Mouse (Mus musculus): Measurements from ENCODE around the gene Mcoln3. TPM values are rescaled to one million over a fixed set of nuclear protein-coding genes. Genes with fewer than 3 reads are reported as not detected.
A peak's percentile ranks its signal among the peaks of the same experiment; 100 is the strongest.

Gene Mcoln3
- polyA plus RNA-seq, 1 experiment = 17.3 TPM

GRCm38 (mm10) chr3:146149156-146150057 lies 32.2 kb downstream of the Mcoln3 start, which contains the start of gene Mcoln2:
Mcoln2 (plus strand) TSS chr3:146149833.
- 0 out of 2 replicates have a peak, but pooled peaks cover 2% of the 10 kb centered on the region for H3K27me3 ChIP-seq (replicated peaks; ENCODE audit: control insufficient read depth, insufficient read depth, low read length)
- H3K4me1 ChIP-seq (ENCODE audit: control insufficient read depth, insufficient read depth, low read length) = 0 out of 2 replicates have a peak, but pooled peaks cover 4% of the 10 kb centered on the region
- no peaks in the 10 kb centered on the region for H3K36me3 ChIP-seq (ENCODE audit: control insufficient read depth, insufficient read depth, low read length)
- WGBS = 17% methylated on average over 34 of the region's 34 CpGs
- no peak for DNase-seq
- H3K27ac ChIP-seq (ENCODE audit: insufficient read depth, low read depth, low read length) = no peak within 1 kb of the TSS
- TF ChIP-seq POLR2A (IDR thresholded peaks at IDR 0.05; ENCODE audit: low read depth, low read length) = no peak
- peak within 1 kb of the TSS; percentile 63 for H3K4me3 ChIP-seq (ENCODE audit: insufficient read depth, low read depth, low read length)

- under 1% methylated on average over 26 of the region's 26 CpGs for WGBS
- Histone ChIP-seq H3K27me3 (replicated peaks; ENCODE audit: control insufficient read depth, insufficient read depth, low read length) (0 out of 2 replicates have a peak, but pooled peaks cover 2% of the 10 kb centered on the region), H3K27ac (ENCODE audit: insufficient read depth, low read depth, low read length) (no peak overlapping the region), H3K36me3 (ENCODE audit: control insufficient read depth, insufficient read depth, low read length) (no peaks in the 10 kb centered on the region), H3K4me3 (ENCODE audit: insufficient read depth, low read depth, low read length) (peak overlapping the region; percentile 63), H3K4me1 (ENCODE audit: control insufficient read depth, insufficient read depth, low read length) (0 out of 2 replicates have a peak, but pooled peaks cover 4% of the 10 kb centered on the region)
- TF ChIP-seq POLR2A (IDR thresholded peaks at IDR 0.05; ENCODE audit: low read depth, low read length) (no peak), CTCF (conservative IDR thresholded peaks at IDR 0.05; ENCODE audit: insufficient read depth, insufficient read length, low read depth, low read length) (no peak)
- peak; percentile 31 for DNase-seq
Observed at GRCm38 (mm10) chr3:146150058-146150400, 32.8 kb downstream of the Mcoln3 start.

- Histone ChIP-seq H3K36me3 (ENCODE audit: control insufficient read depth, insufficient read depth, low read length) (no peaks in the 10 kb centered on the region), H3K27ac (ENCODE audit: insufficient read depth, low read depth, low read length) (no peak overlapping the region), H3K4me3 (ENCODE audit: insufficient read depth, low read depth, low read length) (no peak overlapping the region), H3K4me1 (ENCODE audit: control insufficient read depth, insufficient read depth, low read length) (0 out of 2 replicates have a peak, but pooled peaks cover 4% of the 10 kb centered on the region), H3K27me3 (replicated peaks; ENCODE audit: control insufficient read depth, insufficient read depth, low read length) (0 out of 2 replicates have a peak, but pooled peaks cover 2% of the 10 kb centered on the region)
- peak; percentile 65 for DNase-seq
- TF ChIP-seq CTCF (conservative IDR thresholded peaks at IDR 0.05; ENCODE audit: insufficient read depth, insufficient read length, low read depth, low read length) (no peak), POLR2A (IDR thresholded peaks at IDR 0.05; ENCODE audit: low read depth, low read length) (no peak)
- WGBS = 8% methylated on average over 11 of the region's 11 CpGs
Observed at GRCm38 (mm10) chr3:146150560-146150959, 33.3 kb downstream of the Mcoln3 start.

- H3K4me3 ChIP-seq (ENCODE audit: insufficient read depth, low read depth, low read length) = no peak overlapping the region
- no peaks in the 10 kb centered on the region for H3K36me3 ChIP-seq (ENCODE audit: control insufficient read depth, insufficient read depth, low read length)
- TF ChIP-seq POLR2A (IDR thresholded peaks at IDR 0.05; ENCODE audit: low read depth, low read length) (no peak), CTCF (conservative IDR thresholded peaks at IDR 0.05; ENCODE audit: insufficient read depth, insufficient read length, low read depth, low read length) (no peak)
- no peak overlapping the region for H3K27ac ChIP-seq (ENCODE audit: insufficient read depth, low read depth, low read length)
- WGBS = 97% methylated on average over 10 of the region's 10 CpGs
- 0 out of 2 replicates have a peak, but pooled peaks cover 2% of the 10 kb centered on the region for H3K27me3 ChIP-seq (replicated peaks; ENCODE audit: control insufficient read depth, insufficient read depth, low read length)
- no peak for DNase-seq
- 0 out of 2 replicates have a peak, but pooled peaks cover 4% of the 10 kb centered on the region for H3K4me1 ChIP-seq (ENCODE audit: control insufficient read depth, insufficient read depth, low read length)
Observed at GRCm38 (mm10) chr3:146151328-146151727, 34.1 kb downstream of the Mcoln3 start.

- TF ChIP-seq CTCF (conservative IDR thresholded peaks at IDR 0.05; ENCODE audit: insufficient read depth, insufficient read length, low read depth, low read length) (no peak), POLR2A (IDR thresholded peaks at IDR 0.05; ENCODE audit: low read depth, low read length) (no peak)
- 0 out of 2 replicates have a peak, but pooled peaks cover 2% of the 10 kb centered on the region for H3K27me3 ChIP-seq (replicated peaks; ENCODE audit: control insufficient read depth, insufficient read depth, low read length)
- no peak for DNase-seq
- no peak overlapping the region for H3K4me3 ChIP-seq (ENCODE audit: insufficient read depth, low read depth, low read length)
- H3K27ac ChIP-seq (ENCODE audit: insufficient read depth, low read depth, low read length) = no peak overlapping the region
- H3K36me3 ChIP-seq (ENCODE audit: control insufficient read depth, insufficient read depth, low read length) = no peaks in the 10 kb centered on the region
- H3K4me1 ChIP-seq (ENCODE audit: control insufficient read depth, insufficient read depth, low read length) = 0 out of 2 replicates have a peak, but pooled peaks cover 4% of the 10 kb centered on the region
- WGBS = 95% methylated on average over 8 of the region's 8 CpGs
Observed at GRCm38 (mm10) chr3:146151755-146152154, 34.5 kb downstream of the Mcoln3 start.

GRCm38 (mm10) chr3:146152348-146152747 lies 35.1 kb downstream of the Mcoln3 start:
- DNase-seq = no peak
- no peak overlapping the region for H3K27ac ChIP-seq (ENCODE audit: insufficient read depth, low read depth, low read length)
- H3K36me3 ChIP-seq (ENCODE audit: control insufficient read depth, insufficient read depth, low read length) = no peaks in the 10 kb centered on the region
- TF ChIP-seq CTCF (conservative IDR thresholded peaks at IDR 0.05; ENCODE audit: insufficient read depth, insufficient read length, low read depth, low read length) (no peak), POLR2A (IDR thresholded peaks at IDR 0.05; ENCODE audit: low read depth, low read length) (no peak)
- 0 out of 2 replicates have a peak, but pooled peaks cover 4% of the 10 kb centered on the region for H3K4me1 ChIP-seq (ENCODE audit: control insufficient read depth, insufficient read depth, low read length)
- no peak overlapping the region for H3K4me3 ChIP-seq (ENCODE audit: insufficient read depth, low read depth, low read length)
- WGBS = 80% methylated on average over 8 of the region's 8 CpGs
- 0 out of 2 replicates have a peak, but pooled peaks cover 2% of the 10 kb centered on the region for H3K27me3 ChIP-seq (replicated peaks; ENCODE audit: control insufficient read depth, insufficient read depth, low read length)

- no peak for DNase-seq
- no peaks in the 10 kb centered on the region for H3K36me3 ChIP-seq (ENCODE audit: control insufficient read depth, insufficient read depth, low read length)
- 0 out of 2 replicates have a peak, but pooled peaks cover 2% of the 10 kb centered on the region for H3K27me3 ChIP-seq (replicated peaks; ENCODE audit: control insufficient read depth, insufficient read depth, low read length)
- WGBS = 81% methylated on average over 2 of the region's 2 CpGs
- no peak overlapping the region for H3K4me3 ChIP-seq (ENCODE audit: insufficient read depth, low read depth, low read length)
- H3K4me1 ChIP-seq (ENCODE audit: control insufficient read depth, insufficient read depth, low read length) = 0 out of 2 replicates have a peak, but pooled peaks cover 4% of the 10 kb centered on the region
- TF ChIP-seq POLR2A (IDR thresholded peaks at IDR 0.05; ENCODE audit: low read depth, low read length) = no peak
- TF ChIP-seq CTCF (conservative IDR thresholded peaks at IDR 0.05; ENCODE audit: insufficient read depth, insufficient read length, low read depth, low read length) = no peak
- H3K27ac ChIP-seq (ENCODE audit: insufficient read depth, low read depth, low read length) = no peak overlapping the region
Observed at GRCm38 (mm10) chr3:146152913-146153312, 35.7 kb downstream of the Mcoln3 start.
